Mouse (Mus musculus): ENCODE data around the gene Gm13090.

GRCm38 (mm10) chr4:151041506-151041905 is 47.9 kb upstream of the Gm13090 start:
- TF ChIP-seq POLR2A (IDR thresholded peaks at IDR 0.05; ENCODE audit: insufficient read depth, low read length) (no peak), CTCF (IDR thresholded peaks at IDR 0.05; ENCODE audit: low read depth, low read length) (no peak)
